Mouse (Mus musculus): ENCODE results near the gene Ccr9.
"Not testable (repeated sequence)": the region's sequence is repeated elsewhere in the genome, so short reads cannot be mapped to it uniquely, and the experiment has no call there.

Ccr9 gene

DNA sequence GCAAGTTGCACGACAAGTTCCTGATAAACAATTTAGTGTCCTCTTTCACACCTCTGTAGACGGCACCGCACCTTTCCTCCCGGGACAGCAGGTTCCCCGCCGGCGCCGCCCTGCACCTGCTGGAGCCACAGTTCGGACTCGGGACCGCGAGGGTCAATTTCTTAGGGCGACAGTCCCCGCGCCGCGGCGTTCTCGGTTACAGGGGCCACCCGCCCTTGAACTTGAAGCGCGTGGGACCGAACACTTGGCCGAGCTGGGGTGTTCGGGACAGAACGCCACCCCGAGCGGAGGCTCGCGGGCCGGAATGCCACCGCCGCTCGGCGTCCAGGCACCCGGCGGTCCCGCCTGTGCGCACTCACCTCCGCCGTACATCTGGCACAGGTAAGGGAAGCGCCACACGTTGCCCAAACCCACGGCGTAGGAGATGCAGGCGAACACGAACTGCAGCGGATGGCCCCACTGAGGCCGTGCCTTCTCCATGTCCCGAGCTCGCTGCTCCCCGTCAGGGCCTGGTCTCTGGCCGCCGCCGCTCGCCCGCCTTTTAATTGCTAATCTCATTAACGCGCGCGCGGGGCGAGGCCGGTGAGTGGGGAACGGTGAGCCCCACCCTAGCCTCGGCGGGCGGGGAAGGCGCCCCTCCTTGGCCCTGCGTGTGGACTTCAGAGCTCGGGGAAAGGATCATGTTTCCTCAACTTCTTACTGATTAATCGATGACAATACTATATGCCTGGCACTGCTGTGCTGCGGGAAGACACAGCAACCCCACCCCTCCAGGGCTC lies at the start of gene Ccr9, which contains the start of gene Slc6a20a:
Ccr9 (plus strand) TSS at position 113 of the 779 bp plus-strand sequence.
Slc6a20a (minus strand) TSS at position 559 of the 779 bp plus-strand sequence.
- no peak for DNase-seq (ENCODE audit: low spot score in 2 of 2)

GRCm38 (mm10) chr9:123631666-123632065 lies 46.6 kb upstream of the Ccr9 start:
- DNase-seq (ENCODE audit: low spot score in 2 of 2), result no peak

DNA sequence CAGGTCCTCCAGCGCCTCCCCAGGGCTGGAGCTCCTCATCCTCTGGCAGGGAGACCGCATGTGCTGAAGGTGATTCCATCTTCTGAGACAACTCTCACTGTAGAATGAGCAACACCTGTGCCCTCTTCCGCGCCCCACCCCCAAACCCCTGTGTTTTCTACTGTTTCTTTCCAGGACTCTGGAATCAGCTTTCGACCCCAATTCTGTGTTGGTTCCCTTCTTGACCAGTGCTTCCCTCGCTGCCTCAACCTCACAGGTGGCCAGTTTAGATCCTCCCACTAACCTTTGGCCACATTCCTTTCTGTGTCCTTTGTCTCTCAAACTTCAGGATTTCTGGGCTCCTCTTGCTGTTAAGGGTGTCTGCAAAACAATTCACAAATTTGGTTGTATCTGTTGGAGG lies 46.0 kb upstream of the Ccr9 start, which contains the start of gene Slc6a20b:
Slc6a20b (minus strand) TSS at position 285 of the 400 bp plus-strand sequence.
- no peak for DNase-seq (ENCODE audit: low spot score in 2 of 2)

DNA sequence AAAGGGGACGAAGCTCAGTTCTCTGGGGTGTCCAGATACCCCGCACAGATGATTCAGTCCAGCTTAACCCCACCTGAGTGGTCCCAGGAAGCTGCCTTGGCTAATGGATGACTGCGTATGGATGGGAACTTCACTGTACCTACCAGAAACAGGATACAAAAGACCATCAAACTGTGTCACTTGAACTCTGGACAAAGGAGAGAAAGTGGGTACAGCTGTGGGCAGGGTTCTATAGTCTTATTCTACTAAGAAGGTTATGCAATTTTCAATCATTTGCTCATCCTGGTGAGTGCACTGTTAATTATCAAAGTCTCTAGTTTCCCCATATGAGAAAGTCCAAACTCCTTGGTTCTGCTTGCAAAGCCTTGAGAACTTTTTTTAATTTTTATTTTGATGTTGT lies 45.2 kb upstream of the Ccr9 start:
- no peak for DNase-seq (ENCODE audit: low spot score in 2 of 2)

GRCm38 (mm10) chr9:123636771-123637170 lies 41.5 kb upstream of the Ccr9 start:
- DNase-seq (ENCODE audit: low spot score in 2 of 2), result no peak

GRCm38 (mm10) chr9:123638231-123638630 lies 40.0 kb upstream of the Ccr9 start:
- DNase-seq (ENCODE audit: low spot score in 2 of 2), result no peak

DNA sequence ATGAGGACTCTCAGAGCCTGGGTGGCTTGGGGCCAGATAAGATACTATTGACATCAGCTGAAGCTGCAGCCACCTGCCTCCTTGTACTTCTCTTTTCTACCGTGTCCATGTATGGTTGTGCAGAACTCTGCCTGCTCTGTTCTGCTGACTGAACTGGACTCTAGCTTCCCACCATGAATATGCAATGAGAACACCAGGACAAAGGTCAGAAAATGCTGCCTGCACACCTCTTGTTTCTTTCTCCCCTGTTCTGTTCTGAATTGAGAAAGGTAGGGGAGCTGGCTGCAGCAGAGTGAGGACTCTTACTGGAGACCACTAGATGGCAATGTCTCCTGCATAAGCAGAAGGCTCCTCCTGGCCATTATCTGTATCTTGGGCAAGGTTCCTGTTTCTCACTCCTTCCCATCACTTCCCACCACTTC lies 39.6 kb upstream of the Ccr9 start:
- DNase-seq (ENCODE audit: low spot score in 2 of 2), result peak in 1 of 2 experiments; percentile 12

GRCm38 (mm10) chr9:123640106-123640505 lies 38.1 kb upstream of the Ccr9 start:
- DNase-seq (ENCODE audit: low spot score in 2 of 2), result no peak

DNA sequence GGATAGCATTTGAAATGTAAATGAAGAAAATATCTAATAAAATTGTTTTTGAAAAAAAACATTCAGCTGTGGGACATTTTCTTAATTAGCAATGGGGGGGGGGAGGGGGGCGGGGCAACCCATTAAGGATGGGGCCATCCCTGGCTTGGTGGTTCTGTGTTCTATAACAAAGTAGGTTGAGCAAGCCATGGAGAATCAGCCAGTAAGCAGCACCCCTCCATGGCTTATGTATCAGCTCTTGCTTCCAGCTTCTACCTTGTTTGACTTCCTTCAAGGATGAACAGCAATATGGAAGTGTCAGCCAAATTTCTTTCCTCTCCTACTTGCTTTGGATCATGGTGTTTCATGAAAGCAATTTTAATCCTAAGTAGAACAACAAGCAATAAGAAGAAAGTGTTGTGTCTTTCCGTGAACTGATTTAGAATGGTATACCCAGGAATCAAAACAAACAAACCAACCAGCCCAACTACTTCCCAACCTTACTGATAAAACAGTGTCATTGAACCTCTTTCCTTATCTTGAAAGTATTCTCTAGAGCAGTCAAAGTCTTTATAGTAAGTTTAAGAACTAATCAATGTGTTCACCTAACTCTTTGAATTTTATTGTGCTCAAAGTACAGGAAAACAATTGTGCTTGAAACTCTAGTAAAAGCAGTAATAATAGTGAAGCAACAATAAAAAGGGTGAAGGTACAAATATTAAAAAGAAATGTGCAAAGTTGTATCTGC lies 28.3 kb upstream of the Ccr9 start:
- no peak for DNase-seq (ENCODE audit: low spot score in 2 of 2)

DNA sequence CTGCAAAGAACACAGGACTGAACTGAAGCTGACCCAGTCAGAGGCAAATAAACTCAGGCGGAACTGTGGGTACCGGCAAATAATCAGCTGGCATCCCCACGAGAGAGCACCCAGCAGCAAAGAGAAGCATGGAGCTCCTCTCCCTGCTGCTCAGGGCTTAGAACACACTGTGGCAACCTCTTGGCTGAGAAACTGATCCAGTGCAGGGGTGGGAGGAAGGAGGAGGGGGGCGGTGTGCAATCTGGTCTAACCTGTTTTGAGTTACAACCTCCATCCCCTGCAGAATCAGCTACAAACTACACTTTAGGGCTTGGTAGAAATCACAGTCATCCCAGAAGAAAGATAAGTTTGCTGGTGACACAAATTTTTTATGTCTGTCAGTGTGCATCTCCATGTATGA lies 26.9 kb upstream of the Ccr9 start:
- DNase-seq (ENCODE audit: low spot score in 2 of 2), result no peak

GRCm38 (mm10) chr9:123657457-123657856 lies 20.8 kb upstream of the Ccr9 start:
- DNase-seq (ENCODE audit: low spot score in 2 of 2), result no peak

DNA sequence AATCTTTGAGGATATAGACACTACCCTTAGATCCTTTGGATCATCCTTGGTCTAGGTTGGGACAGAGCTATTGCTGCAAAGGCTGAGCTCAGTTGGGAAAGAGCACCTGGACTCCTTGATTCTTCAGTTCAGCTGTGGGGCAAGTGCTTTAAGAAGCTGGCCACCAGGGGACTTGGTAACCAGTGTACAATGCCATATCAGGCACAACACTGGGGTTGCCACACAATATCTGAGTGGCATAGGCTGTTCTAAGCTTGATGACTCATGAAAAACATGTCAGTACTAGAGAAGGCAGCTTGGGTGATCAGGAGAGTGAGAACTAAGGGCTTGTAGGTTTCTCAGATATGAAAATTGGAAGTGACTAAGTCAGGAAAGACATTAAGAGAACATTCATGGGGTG lies 19.3 kb upstream of the Ccr9 start:
- DNase-seq (ENCODE audit: low spot score in 2 of 2), result no peak

- DNase-seq (ENCODE audit: low spot score in 2 of 2), result not testable (repeated sequence)
Observed at GRCm38 (mm10) chr9:123659986-123660676, 18.1 kb upstream of the Ccr9 start.

GRCm38 (mm10) chr9:123665645-123666044 lies 12.6 kb upstream of the Ccr9 start:
- DNase-seq (ENCODE audit: low spot score in 2 of 2), result no peak

- DNase-seq (ENCODE audit: low spot score in 2 of 2), result no peak
Observed at GRCm38 (mm10) chr9:123679198-123679597, 959 bp downstream of the Ccr9 start.

GRCm38 (mm10) chr9:123683704-123684103 lies 5.5 kb downstream of the Ccr9 start:
- DNase-seq (ENCODE audit: low spot score in 2 of 2), result no peak

GRCm38 (mm10) chr9:123686206-123686605 lies 8.0 kb downstream of the Ccr9 start:
- DNase-seq (ENCODE audit: low spot score in 2 of 2), result no peak

- no peak for DNase-seq (ENCODE audit: low spot score in 2 of 2)
Observed at GRCm38 (mm10) chr9:123688227-123688626, 10.0 kb downstream of the Ccr9 start.

GRCm38 (mm10) chr9:123695634-123696302 lies 17.5 kb downstream of the Ccr9 start:
- no peak for DNase-seq (ENCODE audit: low spot score in 2 of 2)

DNA sequence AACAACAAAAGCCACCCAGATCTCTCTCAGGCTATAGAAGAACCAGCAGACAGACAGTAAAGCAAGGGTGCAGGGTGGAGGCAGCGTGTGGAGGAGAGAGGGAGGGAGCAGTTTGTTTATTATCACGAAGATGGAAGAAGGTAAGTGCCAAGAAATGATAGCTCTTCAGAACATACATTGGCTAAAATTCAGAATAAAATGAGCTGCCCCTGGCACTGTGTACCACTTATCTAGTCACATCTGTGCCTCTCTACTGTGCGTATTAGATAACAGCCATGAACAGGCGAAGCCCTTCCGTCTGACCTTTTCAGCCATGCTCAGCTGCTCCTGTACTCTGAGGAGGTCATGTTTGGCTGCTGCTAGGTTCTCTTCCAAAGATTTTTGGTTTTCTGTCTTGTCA lies 23.6 kb downstream of the Ccr9 start:
- DNase-seq (ENCODE audit: low spot score in 2 of 2), result no peak

DNA sequence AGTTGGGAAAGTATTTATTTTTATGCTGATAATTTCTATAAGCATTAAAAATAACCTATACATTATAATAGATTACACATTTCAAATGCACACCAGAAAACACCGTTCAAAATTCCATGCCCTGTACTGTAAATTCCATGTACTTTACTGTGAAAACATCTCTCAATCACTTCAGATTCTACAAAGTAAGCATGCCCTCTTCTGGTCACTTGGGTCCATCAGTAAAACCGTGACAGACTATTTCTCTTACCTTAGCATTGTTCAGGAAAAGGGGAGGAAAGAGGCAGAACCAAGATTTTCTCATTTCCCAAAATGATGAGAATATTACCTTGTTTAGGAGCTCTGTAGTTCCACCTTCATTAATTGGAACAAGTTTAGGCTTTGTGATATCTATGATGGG lies 31.0 kb downstream of the Ccr9 start:
- no peak for DNase-seq (ENCODE audit: low spot score in 2 of 2)

GRCm38 (mm10) chr9:123713111-123713510 lies 34.9 kb downstream of the Ccr9 start:
- no peak for DNase-seq (ENCODE audit: low spot score in 2 of 2)

All from heart, adult 9 months (tissue).